Comparison of ENCODE assay signal across 15 mouse cellular contexts in the genomic region with DNA sequence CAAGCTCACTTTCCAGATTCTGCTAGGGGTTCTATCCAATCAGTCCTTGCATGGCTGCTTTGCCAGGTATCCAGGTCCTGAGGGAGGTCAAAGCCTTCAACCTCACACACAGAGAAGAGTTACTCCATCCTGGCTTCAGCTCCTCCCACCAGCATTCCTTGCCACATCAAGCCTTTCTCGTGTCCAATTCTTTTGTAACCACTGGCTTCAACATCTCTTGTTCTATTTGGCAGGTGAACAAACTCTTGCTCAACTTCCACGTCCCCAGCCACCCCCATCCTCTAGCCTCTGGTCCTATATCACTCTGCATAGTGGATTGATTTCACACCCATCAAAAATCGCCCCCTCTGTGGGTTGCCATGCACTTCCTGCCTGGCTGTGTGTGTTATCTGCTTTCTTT.
DNase-seq lines count a peak whose midpoint lies in the region; ATAC-seq and TF ChIP-seq lines count a peak whose summit lies in the region.
"Had no signal": no experiment of that assay in that cellular context is flagged by ENCODE, and none has a peak within 500 bp of the region (broad histone marks: within the 10 kb centered on the region; RNA-seq: fewer than 3 reads in every experiment).

No protein-coding gene starts in this region.

- peak; percentile 45; the same call in 1 of the 2 replicates for ATAC-seq in lung, embryonic 16.5 days (ENCODE audit: low read depth)
- ATAC-seq in forebrain, embryonic 15.5 days (replicated peaks) = no peak
- ATAC-seq: forebrain, embryonic 16.5 days had no signal

- H3K27me3 ChIP-seq in lung, embryonic 16.5 days (ENCODE audit: control insufficient read depth, insufficient read depth, low read depth, low read length) = no peaks in the 10 kb centered on the region
- H3K27me3 ChIP-seq in forebrain, embryonic 15.5 days = no peaks in the 10 kb centered on the region
- H3K27me3 ChIP-seq: embryonic facial prominence, embryonic 13.5 days; limb, embryonic 13.5 days had no signal

- H3K27ac ChIP-seq in gastrocnemius, adult 2 months = no peak overlapping the region
- H3K27ac ChIP-seq in lung, embryonic 16.5 days (ENCODE audit: low read length) = no peak overlapping the region
- no peak overlapping the region for H3K27ac ChIP-seq in forebrain, embryonic 15.5 days (replicated peaks)
- H3K27ac ChIP-seq: embryonic facial prominence, embryonic 13.5 days; limb, embryonic 13.5 days had no signal

- 50% methylated on average over 3 of the region's 3 CpGs for WGBS in lung, embryonic 16.5 days
- WGBS in forebrain, embryonic 15.5 days = 77% methylated on average over 3 of the region's 3 CpGs

- intact Hi-C loops in gastrocnemius, adult 2 months (cut with DNase I) = loop anchor here (10.0 kb wide), 1 partner anchor 1221 kb away; a partner anchor contains a TSS

- H3K9ac ChIP-seq in lung, embryonic 16.5 days (ENCODE audit: low read length) = no peak overlapping the region
- H3K9ac ChIP-seq in forebrain, embryonic 15.5 days (replicated peaks) = no peak overlapping the region
- H3K9ac ChIP-seq: embryonic facial prominence, embryonic 13.5 days; limb, embryonic 13.5 days had no signal

- no peaks in the 10 kb centered on the region for H3K4me1 ChIP-seq in lung, embryonic 16.5 days (replicated peaks; ENCODE audit: control insufficient read depth, insufficient read depth, low read length)
- H3K4me1 ChIP-seq in forebrain, embryonic 15.5 days = no peaks in the 10 kb centered on the region
- H3K4me1 ChIP-seq: embryonic facial prominence, embryonic 13.5 days; limb, embryonic 13.5 days had no signal

- no peak for TF ChIP-seq CTCF in gastrocnemius, adult 2 months (IDR thresholded peaks at IDR 0.05)

- no peak overlapping the region for H3K4me2 ChIP-seq in lung, embryonic 16.5 days (ENCODE audit: low read depth, low read length)
- no peak overlapping the region for H3K4me2 ChIP-seq in forebrain, embryonic 15.5 days (replicated peaks)
- H3K4me2 ChIP-seq: embryonic facial prominence, embryonic 13.5 days; limb, embryonic 13.5 days had no signal

- peak; percentile 62 for DNase-seq in gastrocnemius, adult 2 months
- no peak for DNase-seq in gastrocnemius, postnatal 4 days (ENCODE audit: low spot score in 2 of 2)
- peak; percentile 36 for DNase-seq in 416B (ENCODE audit: low read depth)
- peak; percentile 92 for DNase-seq in fat pad, adult 2 months (ENCODE audit: extremely low read depth, low read depth, low spot score)
- no peak for DNase-seq in layer of hippocampus, postnatal 10 days (ENCODE audit: low spot score in 2 of 2)
- no peak for DNase-seq in spleen, postnatal 36 days (ENCODE audit: low spot score in 2 of 2)
- DNase-seq: B cell, adult 2 months; cerebellum, adult 9-10 months; kidney, adult 9 months; layer of hippocampus, adult 9-11 months had no signal

- H3K36me3 ChIP-seq in lung, embryonic 16.5 days (ENCODE audit: control insufficient read depth, insufficient read depth, low read length) = peaks cover 26% of the 10 kb centered on the region
- peaks cover 30% of the 10 kb centered on the region for H3K36me3 ChIP-seq in forebrain, embryonic 15.5 days

- no peak overlapping the region for H3K4me3 ChIP-seq in gastrocnemius, adult 2 months
- H3K4me3 ChIP-seq in lung, embryonic 16.5 days (ENCODE audit: low read length) = no peak overlapping the region
- H3K4me3 ChIP-seq in forebrain, embryonic 15.5 days = no peak overlapping the region
- H3K4me3 ChIP-seq: embryonic facial prominence, embryonic 13.5 days; limb, embryonic 13.5 days had no signal

- H3K9me3 ChIP-seq in lung, embryonic 16.5 days (ENCODE audit: control insufficient read depth, low read length) = no peaks in the 10 kb centered on the region
- H3K9me3 ChIP-seq in forebrain, embryonic 15.5 days = no peaks in the 10 kb centered on the region
- H3K9me3 ChIP-seq: embryonic facial prominence, embryonic 13.5 days; limb, embryonic 13.5 days had no signal

Comparison
In these comparisons a context has a peak if more than half of its experiments do, and no peak if none do; other contexts are left out.
1. DNase-seq: peak in gastrocnemius, adult 2 months (single experiment), 416B (single experiment) and fat pad, adult 2 months (single experiment); none in gastrocnemius, postnatal 4 days (0 of 2), layer of hippocampus, postnatal 10 days (0 of 2) and spleen, postnatal 36 days (0 of 2).